Mouse (Mus musculus) kidney, postnatal 36 days (tissue): ENCODE results near the gene Wdr46.
A peak's percentile ranks its signal among the peaks of the same experiment; 100 is the strongest.

Source experiments
- DNase-seq, 2 experiments: peaks; one replicate each; pipeline ENCODE4 v3.0.0; 2021 to 2022; ENCODE audit warnings: mixed read lengths in 2 of 2

Gene Wdr46

DNA sequence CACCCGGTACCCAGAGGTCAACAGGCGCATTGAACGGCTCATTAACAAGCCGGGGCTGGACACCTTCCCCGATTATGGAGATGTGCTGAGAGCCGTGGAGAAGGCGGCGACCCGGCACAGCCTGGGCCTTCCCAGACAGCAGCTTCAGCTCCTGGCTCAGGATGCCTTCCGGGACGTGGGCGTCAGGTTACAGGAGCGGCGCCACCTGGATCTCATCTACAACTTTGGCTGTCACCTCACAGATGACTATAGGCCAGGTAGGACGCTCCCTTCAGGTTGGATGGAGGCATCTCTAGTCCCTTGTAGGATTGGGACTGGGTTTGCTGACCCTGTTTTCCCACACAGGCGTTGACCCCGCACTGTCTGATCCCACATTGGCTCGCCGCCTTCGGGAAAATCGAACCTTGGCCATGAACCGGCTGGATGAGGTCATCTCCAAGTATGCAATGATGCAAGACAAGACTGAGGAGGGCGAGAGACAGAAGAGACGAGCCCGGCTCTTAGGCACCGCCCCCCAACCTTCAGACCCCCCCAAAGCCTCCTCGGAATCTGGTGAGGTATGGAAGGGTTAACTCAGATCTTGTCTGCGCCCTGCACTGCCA is 28.5 kb upstream of the Wdr46 start:
- DNase-seq, result peak in 1 of 2 experiments; percentile 56

GRCm38 (mm10) chr17:33913264-33913663 is 27.2 kb upstream of the Wdr46 start:
- no peak for DNase-seq

GRCm38 (mm10) chr17:33913905-33914304 is 26.6 kb upstream of the Wdr46 start:
- DNase-seq, result no peak

- DNase-seq, result no peak
Measured at GRCm38 (mm10) chr17:33914969-33915391, 25.5 kb upstream of the Wdr46 start.

- peak; percentile 99 for DNase-seq
Measured at GRCm38 (mm10) chr17:33915671-33916250, 24.7 kb upstream of the Wdr46 start, which contains the start of the genes Tapbp and Zbtb22. Tapbp (plus strand) TSS chr17:33915899. Zbtb22 (plus strand) TSS chr17:33915904.

DNA sequence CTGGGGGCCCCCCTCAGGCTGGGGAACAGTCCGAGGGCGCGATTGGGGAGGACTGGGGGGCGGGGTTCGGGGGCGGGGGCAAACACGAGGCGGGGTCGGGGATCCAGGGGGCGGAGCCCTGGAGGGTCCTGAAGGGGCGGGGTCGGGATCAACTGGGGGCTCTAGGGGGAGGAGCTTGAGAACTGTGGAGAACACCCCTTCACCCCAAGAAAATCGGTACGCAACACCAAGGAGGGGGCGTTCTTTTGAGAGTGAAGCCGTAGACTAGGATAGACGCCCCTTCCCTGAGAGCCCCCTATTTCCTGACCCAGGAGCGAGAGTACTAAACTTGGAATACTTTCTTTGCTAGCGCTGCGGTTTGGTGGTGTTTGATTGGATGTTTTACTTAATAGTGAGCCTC is 24.2 kb upstream of the Wdr46 start:
- peak in 1 of 2 experiments; percentile 39 for DNase-seq

- DNase-seq, result peak in 1 of 2 experiments; percentile 24
Measured at GRCm38 (mm10) chr17:33916847-33917655, 23.4 kb upstream of the Wdr46 start.

DNA sequence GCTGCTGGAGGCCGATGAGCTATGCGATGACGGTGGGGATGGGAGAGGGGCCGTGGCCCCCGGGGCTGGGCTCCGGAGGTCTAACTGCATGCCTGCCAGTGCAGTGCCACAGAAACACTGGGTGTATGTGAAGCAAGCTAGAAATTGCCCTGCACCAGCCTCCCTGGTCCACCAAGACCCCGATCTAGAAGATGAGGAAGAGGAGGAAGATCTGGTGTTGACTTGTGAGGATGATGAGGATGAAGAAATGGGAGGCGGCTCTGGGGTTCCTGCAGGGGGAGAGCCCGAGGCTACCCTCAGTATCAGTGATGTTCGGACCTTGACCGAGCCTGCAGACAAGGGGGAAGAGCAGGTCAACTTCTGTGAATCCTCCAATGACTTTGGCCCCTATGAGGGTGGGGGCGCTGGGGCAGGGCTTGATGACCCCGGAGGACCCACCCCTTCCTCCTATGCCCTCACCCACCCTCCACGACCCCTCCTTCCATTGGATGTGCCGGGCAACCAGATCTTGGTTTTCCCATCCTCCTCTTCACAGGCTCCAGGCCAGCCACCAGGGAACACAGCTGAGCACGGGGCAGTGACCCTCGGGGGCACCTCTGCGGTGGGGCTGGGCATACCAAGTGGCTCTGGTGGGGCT is 22.7 kb upstream of the Wdr46 start:
- no peak for DNase-seq

GRCm38 (mm10) chr17:33918293-33919203 is 21.9 kb upstream of the Wdr46 start:
- DNase-seq, result peak in 1 of 2 experiments; percentile 43

DNA sequence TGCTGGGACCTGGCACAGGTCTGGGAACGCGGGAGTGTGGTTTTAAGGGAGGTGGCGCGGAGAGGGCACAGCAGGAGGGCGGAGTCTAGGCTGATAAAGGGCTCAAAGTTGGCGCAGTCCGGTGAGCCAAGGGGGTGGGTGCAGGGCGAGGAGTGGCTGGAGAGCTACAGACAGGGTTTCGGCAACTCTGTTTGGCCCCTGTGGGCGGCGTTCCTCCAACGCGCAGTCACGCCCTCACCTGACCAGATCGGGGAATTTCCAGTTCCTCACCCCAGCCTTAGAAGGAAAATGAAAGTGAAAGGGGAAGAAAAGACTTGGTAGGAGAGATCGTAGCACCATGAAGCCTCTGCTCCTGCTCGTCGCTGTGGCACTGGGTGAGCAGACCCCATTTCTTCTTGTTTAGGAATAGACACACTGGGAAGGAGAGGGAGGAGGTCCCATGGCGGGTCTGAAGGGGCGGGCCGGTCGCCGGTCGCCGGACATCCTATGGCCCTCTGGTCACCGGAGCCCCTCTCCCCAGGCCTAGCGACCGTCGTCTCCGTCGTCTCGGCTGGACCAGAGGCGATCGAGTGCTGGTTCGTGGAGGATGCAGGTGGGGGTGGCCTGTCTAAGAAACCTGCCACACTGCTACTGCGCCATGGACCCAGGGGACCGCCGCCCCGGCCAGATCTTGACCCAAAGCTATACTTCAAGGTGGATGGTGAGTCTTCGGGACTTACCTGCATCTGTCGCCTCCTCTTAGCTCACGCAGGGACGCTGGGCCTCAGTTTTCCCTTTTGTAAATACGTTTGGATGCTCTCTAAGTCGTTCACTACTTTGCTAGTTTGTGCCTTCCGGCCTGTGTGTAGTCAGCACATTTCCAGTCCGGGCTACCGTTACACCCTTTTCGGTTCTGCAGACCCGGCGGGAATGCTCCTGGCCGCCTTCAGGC is 20.8 kb upstream of the Wdr46 start:
- peak; percentile 91 for DNase-seq

DNA sequence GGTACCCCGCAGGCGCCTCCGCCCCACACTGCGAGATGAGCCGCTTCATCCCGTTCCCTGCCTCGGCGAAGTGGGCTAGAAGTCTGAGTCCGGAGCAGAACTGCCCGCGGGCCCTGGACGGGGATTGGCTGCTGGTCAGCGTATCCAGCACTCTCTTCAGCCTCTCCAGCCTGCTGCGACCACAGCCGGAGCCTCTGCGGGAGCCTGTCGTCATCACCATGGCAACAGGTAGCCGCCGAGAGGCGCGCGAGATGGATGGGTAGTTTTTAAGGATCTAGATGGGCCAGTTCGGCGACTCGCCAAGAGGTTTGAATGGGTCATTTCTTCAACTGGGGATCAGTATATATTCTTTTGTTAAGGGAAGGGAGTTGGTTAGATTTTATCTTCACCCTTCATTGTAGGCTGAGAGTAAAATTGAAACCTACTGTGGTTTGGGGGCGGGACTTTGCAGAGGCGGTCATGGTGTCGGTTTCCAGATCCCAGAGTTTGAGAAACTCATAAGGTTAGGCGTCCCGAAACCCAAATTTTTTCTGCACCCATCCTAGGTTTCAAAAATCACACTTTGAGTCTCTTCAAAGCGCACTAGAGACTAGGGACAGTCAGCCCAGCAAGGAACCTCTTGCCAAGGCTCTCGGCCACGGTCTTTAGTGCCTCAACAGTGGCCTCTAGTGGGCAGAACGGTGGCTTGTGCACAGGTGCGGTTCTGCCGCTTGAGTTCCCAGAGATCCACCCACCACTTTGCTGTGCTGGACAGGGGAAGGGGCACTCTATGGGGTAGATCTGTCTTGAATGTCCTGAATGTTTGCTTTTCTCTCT is 20.0 kb upstream of the Wdr46 start:
- peak; percentile 89 to 96 for DNase-seq

DNA sequence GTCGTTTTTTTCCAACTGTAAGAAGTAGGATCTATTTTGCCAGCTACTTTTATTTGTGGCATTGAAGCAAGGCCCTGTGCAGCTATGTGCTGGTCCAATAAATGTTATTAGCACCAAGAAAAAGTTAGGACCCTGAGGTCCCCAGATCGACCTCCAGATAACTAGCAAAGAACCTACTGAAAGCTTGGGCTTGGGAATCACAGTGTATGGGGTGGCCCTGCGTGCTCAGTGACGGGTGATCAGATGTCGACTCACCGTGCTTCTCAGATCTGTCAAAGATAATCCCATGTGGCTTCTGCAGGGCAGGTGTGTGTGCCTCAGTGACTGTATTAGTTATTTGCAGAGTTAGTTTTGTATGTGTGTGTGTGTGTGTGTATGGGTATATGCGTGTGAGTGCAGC is 19.1 kb upstream of the Wdr46 start:
- no peak for DNase-seq

GRCm38 (mm10) chr17:33924577-33925283 is 15.7 kb upstream of the Wdr46 start:
- peak; percentile 35 to 75 for DNase-seq

DNA sequence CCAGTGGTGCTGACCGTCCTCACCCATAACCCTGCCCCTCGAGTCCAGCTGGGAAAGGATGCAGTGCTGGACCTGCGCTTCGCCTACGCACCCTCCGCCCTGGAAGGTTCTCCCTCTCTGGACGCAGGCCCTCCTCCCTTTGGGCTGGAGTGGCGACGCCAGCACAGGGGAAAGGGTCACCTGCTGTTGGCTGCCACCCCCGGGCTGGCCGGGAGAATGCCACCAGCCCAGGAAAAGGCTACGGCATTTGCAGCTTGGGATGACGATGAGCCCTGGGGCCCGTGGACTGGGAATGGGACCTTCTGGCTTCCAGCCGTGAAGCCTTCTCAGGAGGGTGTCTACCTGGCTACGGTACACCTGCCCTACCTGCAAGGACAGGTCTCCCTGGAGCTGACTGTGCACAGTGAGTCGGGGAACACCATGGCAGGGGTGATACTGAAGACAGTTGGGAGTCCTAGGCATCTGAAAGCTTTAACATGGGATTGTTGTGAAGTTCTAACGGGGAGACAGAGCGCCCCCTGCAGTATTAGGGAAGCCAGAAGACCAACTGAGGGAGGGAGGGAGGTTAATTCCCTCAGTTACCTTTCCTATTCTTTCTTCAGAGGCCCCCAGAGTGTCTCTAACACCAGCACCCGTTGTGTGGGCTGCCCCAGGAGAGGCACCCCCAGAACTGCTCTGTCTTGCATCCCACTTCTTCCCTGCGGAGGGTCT is 14.9 kb upstream of the Wdr46 start:
- no peak for DNase-seq

DNA sequence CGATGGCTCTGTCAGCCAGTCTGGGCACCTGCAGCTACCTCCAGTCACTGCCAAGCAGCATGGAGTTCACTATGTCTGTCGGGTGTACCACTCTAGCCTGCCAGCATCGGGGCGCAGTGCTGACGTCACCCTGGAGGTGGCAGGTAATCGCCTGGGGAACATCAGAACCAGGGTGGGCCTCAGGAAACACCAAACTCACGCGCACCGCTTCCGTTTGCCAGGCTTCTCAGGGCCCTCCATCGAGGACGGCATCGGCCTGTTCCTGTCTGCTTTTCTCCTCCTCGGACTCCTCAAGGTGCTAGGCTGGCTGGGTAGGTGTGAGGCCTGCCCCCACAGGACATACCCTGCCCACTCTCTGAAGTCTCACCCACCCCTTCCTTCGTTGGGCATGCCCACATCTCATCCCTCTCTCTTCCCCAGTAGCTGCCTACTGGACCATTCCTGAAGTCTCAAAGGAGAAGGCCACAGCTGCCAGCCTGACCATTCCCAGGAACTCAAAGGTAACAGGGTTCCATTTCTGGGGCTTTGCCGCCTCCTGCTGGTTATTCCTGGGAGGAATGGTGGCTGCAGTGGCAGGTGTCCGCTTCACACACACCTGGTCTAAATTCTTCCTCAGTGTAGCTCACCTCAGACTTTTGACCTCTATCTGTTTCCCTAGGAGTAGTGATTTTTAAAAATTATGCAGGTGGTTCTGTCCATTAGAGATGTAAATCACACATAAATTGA is 14.1 kb upstream of the Wdr46 start:
- peak; percentile 29 to 73 for DNase-seq

DNA sequence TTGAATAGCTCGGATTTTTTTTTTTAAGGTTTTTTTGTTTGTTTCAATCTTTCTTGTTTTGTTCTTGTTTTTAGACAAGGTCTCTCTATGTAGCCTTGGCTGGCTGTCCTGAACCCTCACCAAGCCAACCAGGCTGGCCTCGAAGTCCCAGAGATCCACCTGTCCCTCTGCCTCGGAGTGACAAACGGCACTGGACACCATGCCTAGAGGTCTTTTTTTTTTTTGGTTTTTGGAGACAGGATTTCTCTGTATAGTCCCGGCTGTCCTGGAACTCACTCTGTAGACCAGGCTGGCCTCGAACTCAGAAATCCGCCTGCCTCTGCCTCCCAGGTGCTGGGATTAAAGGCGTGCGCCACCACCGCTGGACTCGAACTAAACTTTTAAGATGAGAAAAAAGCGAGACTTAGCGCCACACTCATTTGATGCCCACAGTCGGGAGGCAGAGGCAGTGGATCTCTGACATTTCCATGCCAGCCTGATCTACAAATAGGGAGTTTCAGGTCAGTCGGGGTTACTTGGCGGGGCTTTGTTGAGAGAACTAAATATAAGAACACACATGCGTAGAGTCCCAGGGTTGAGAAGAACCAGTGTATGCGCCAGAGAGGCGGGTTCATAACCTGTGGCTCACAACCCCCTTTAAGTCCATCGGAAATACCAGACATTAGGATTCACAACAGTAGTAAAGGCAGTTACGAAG is 12.1 kb upstream of the Wdr46 start:
- DNase-seq, result no peak
